Mouse (Mus musculus): ENCODE results near the gene Ano3.

- TF ChIP-seq CTCF (IDR thresholded peaks at IDR 0.05; ENCODE audit: low read depth) (no peak), EP300 (IDR thresholded peaks at IDR 0.05; ENCODE audit: low read depth) (no peak)
These were observed 210.9 kb downstream of the Ano3 start for GRCm38 (mm10) chr2:110739781-110740180.
